Mouse (Mus musculus) MEL (cell line): Measurements from ENCODE around the gene Zbtb40.

Source experiments
- CTCF ChIP-seq, 3 experiments: IDR thresholded peaks in 2 of 3; conservative IDR thresholded peaks in 1 of 3; 2 replicates each; pipeline ENCODE4 v1.5.1; 2011 to 2012; ENCODE audit warnings: low read length in 3 of 3, low read depth in 2 of 3, mild to moderate bottlenecking in 2 of 3, improper control_type of control experiment in 1 of 3, inconsistent platforms in 1 of 3, mixed read lengths in 1 of 3, moderate library complexity in 1 of 3; ENCODE audit not compliant: control insufficient read depth in 1 of 3, insufficient read depth in 1 of 3, poor library complexity in 1 of 3, severe bottlenecking in 1 of 3
- E2F4 ChIP-seq: IDR thresholded peaks from 2 replicates; pipeline ENCODE4 v1.6.1; 2011; ENCODE audit warnings: low read depth, low read length, improper control_type of control experiment, borderline replicate concordance
- GATA1 ChIP-seq: IDR thresholded peaks from 2 replicates; pipeline ENCODE4 v1.6.1; 2011; ENCODE audit warnings: low read depth, low read length, improper control_type of control experiment
- MAFK ChIP-seq: IDR thresholded peaks from 2 replicates; pipeline ENCODE4 v1.6.1; 2011; ENCODE audit warnings: low read depth, mild to moderate bottlenecking, low read length, improper control_type of control experiment, borderline replicate concordance
- MAX ChIP-seq: IDR thresholded peaks from 2 replicates; pipeline ENCODE4 v1.6.1; 2011; ENCODE audit warnings: low read length, improper control_type of control experiment
- ZMIZ1 ChIP-seq: IDR thresholded peaks from 2 replicates; pipeline ENCODE4 v1.6.1; 2012; ENCODE audit warnings: low read depth, mild to moderate bottlenecking, inconsistent platforms, low read length, improper control_type of control experiment, moderate library complexity

GRCm38 (mm10) chr4:136964990-136965421 lies 83.6 kb downstream of the Zbtb40 start:
- no peak for TF ChIP-seq E2F4
- no peak for TF ChIP-seq ZMIZ1
- no peak for TF ChIP-seq GATA1
- no peak for TF ChIP-seq MAFK
- no peak for TF ChIP-seq CTCF (IDR thresholded peaks at IDR 0.05 in 2 of 3, conservative IDR thresholded peaks at IDR 0.05 in 1 of 3; ENCODE audit: control insufficient read depth in 1 of 3, insufficient read depth in 1 of 3, low read depth in 2 of 3, low read length in 3 of 3, poor library complexity in 1 of 3, severe bottlenecking in 1 of 3)
- TF ChIP-seq MAX, result no peak
